Mouse (Mus musculus) thymus, adult 2 months (tissue): ENCODE measurements at regions not wholly inside any gene's neighbourhood (a gene's known extent, or its start where the extent isn't known, plus 50 kb on each side); places are given as distances from the start of the nearest gene placed in this dataset.

Source experiments
- DNase-seq: peaks from one replicate; pipeline ENCODE4 v3.0.0; 2021
- H3K27ac ChIP-seq: fragments of 200-500 bp; 2 replicates; pipeline ENCODE4 v1.5.1; 2012; ENCODE audit warnings: low read length, control low read depth; ENCODE audit not compliant: control insufficient read depth, insufficient read depth
- H3K27me3 ChIP-seq: fragments of 200-500 bp; 2 replicates; pipeline ENCODE4 v1.6.1; 2012; ENCODE audit warnings: mild to moderate bottlenecking, low read length, moderate library complexity, mixed read lengths; ENCODE audit not compliant: control insufficient read depth, insufficient read depth
- H3K36me3 ChIP-seq: fragments of 200-500 bp; 2 replicates; pipeline ENCODE4 v1.6.1; 2012; ENCODE audit warnings: mild to moderate bottlenecking, low read length, moderate library complexity; ENCODE audit not compliant: control insufficient read depth, insufficient read depth
- H3K4me1 ChIP-seq: fragments of 200-500 bp; replicated peaks from 2 replicates; pipeline ENCODE4 v1.6.1; 2012; ENCODE audit warnings: low read length; ENCODE audit not compliant: control insufficient read depth, insufficient read depth
- H3K4me3 ChIP-seq: fragments of 200-500 bp; 2 replicates; pipeline ENCODE4 v1.5.1; 2012; ENCODE audit warnings: mild to moderate bottlenecking, low read length, control low read depth, moderate library complexity; ENCODE audit not compliant: control insufficient read depth, insufficient read depth
- CTCF ChIP-seq: fragments of 200-500 bp; IDR thresholded peaks from 2 replicates; pipeline ENCODE4 v1.5.1; 2012; ENCODE audit warnings: mild to moderate bottlenecking, control low read depth, low read length, moderate library complexity, borderline replicate concordance; ENCODE audit not compliant: control insufficient read depth, poor library complexity, insufficient read depth; ENCODE audit errors: extremely low read depth
- POLR2A ChIP-seq: fragments of 200-500 bp; IDR thresholded peaks from 2 replicates; pipeline ENCODE4 v1.6.1; 2012; ENCODE audit warnings: mild to moderate bottlenecking, low read length, control low read depth, moderate library complexity; ENCODE audit not compliant: control insufficient read depth, poor library complexity, insufficient read depth; ENCODE audit errors: extremely low read depth
- WGBS: fragments of 180-500 bp; shearing (Covaris S2); methylation state at CpG from one replicate; pipeline ENCODE4 v1.1.7; 2018; 5-methylcytosine and 5-hydroxymethylcytosine counted together

DNA sequence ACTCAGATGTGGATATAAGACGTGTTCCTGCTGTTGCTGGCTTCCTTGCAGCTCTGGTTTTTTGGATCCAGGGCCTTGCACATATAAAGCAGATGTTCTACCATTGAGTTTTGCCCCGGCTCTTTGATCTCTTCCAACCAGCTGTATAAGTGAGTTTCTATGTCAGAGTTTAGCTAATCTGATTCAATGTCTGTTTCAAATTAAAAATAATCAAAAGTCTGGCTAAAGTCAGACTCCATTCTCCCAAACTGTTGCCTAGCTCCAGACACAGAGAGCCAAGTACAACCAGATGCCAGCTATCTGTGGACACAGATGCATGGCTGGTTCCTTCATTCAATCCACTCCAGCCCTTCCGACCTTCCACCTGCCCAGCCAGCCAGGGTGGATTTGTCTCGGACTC is 51.0 kb upstream of the Car12 start:
- no peak for DNase-seq
- 76% methylated on average over 4 of the region's 4 CpGs for WGBS
- Histone ChIP-seq H3K27me3 (no peaks in the 10 kb centered on the region), H3K36me3 (no peaks in the 10 kb centered on the region), H3K4me3 (no peak overlapping the region), H3K27ac (no peak overlapping the region), H3K4me1 (peaks cover 17% of the 10 kb centered on the region)
- TF ChIP-seq POLR2A (no peak), CTCF (no peak)
